Mouse (Mus musculus) neural tube, embryonic 14.5 days (tissue): ENCODE measurements at regions not wholly inside any gene's neighbourhood (a gene's known extent, or its start where the extent isn't known, plus 50 kb on each side); places are given as distances from the start of the nearest gene placed in this dataset.

Source experiments
- ATAC-seq: fragments of 200-750 bp; cut with Nextera tagmentation; 2 replicates; pipeline ENCODE4 v1.8.0; 2017; ENCODE audit warnings: low read depth, mild to moderate bottlenecking, moderate TSS enrichment, moderate library complexity
- H3K27ac ChIP-seq: fragments of 300-500 bp; sonication (generic); 2 replicates; pipeline ENCODE4 v1.5.1; 2014; ENCODE audit warnings: low read depth, mild to moderate bottlenecking, control low read depth, low read length, moderate library complexity, mixed read lengths
- H3K27me3 ChIP-seq: fragments of 300-500 bp; sonication (generic); 2 replicates; pipeline ENCODE4 v1.6.1; 2014; ENCODE audit warnings: low read length; ENCODE audit not compliant: control insufficient read depth, insufficient read depth
- H3K36me3 ChIP-seq: fragments of 300-500 bp; sonication (generic); 2 replicates; pipeline ENCODE4 v1.6.1; 2014; ENCODE audit warnings: low read length, mixed read lengths; ENCODE audit not compliant: control insufficient read depth, insufficient read depth
- H3K4me1 ChIP-seq: fragments of 300-500 bp; sonication (generic); 2 replicates; pipeline ENCODE4 v1.6.1; 2014; ENCODE audit warnings: low read length; ENCODE audit not compliant: control insufficient read depth, insufficient read depth
- H3K4me2 ChIP-seq: fragments of 300-500 bp; sonication (generic); 2 replicates; pipeline ENCODE4 v1.6.1; 2014; ENCODE audit warnings: mild to moderate bottlenecking, low read depth, low read length, control low read depth
- H3K4me3 ChIP-seq: fragments of 300-500 bp; sonication (generic); 2 replicates; pipeline ENCODE4 v1.5.1; 2014; ENCODE audit warnings: low read depth, low read length, control low read depth, mixed read lengths
- H3K9ac ChIP-seq: fragments of 300-500 bp; sonication (generic); replicated peaks from 2 replicates; pipeline ENCODE4 v1.6.1; 2014; ENCODE audit warnings: low read depth, mild to moderate bottlenecking, control low read depth, low read length, mixed read lengths
- H3K9me3 ChIP-seq: fragments of 300-500 bp; sonication (generic); 2 replicates; pipeline ENCODE4 v1.6.1; 2016; ENCODE audit warnings: low read length; ENCODE audit not compliant: control insufficient read depth
- WGBS: fragments of 180-500 bp; shearing (Covaris S2); extraction: QIAGEN DNeasy Blood & Tissue Kit; methylation state at CpG from one replicate; pipeline ENCODE4 v1.1.7; 2014; 5-methylcytosine and 5-hydroxymethylcytosine counted together

DNA sequence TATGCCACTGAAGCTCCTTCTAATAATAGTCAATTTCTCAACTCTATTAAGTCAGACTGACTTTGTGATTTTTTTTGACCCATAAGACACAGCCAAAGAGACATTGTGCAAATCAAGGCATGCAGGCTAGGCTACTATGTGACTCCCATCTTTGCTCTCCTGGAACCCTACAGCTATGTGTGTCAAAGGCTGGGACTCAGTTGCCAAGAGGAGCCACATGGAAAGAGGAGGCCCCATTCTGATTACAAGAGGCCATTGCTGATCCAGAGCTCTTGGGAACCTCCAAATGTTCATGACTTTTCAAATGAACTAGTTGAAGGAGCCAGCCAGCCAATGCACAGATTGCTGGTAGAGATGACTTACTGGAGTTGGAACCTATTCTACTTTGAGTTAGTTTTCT is 228.0 kb upstream of the Gm5148 start:
- Histone ChIP-seq H3K4me3 (no peak overlapping the region), H3K9ac (no peak overlapping the region), H3K9me3 (no peaks in the 10 kb centered on the region), H3K27me3 (no peaks in the 10 kb centered on the region), H3K4me2 (no peak overlapping the region), H3K36me3 (no peaks in the 10 kb centered on the region), H3K27ac (no peak overlapping the region), H3K4me1 (no peaks in the 10 kb centered on the region)
- ATAC-seq, result no peak

DNA sequence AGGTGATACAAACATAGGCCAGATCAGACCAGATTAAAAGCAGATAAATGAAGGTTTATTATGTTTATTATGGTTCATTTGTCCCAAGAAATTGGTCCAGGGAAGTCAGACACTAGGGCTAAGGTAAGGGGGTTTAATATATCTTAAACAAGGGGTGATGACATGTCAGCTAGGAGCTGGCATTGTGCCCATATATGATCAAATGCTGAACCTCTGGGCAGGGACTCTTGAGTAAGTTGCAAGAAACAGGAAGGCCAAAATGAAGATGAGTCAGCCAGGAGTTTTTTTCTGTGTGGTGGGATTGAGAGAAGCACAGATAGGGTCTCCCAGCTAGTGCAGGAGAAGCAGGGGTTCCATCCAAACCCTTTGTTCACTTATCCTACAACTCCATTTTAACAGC is 219.4 kb upstream of the Gm5148 start:
- H3K27me3 ChIP-seq, result no peaks in the 10 kb centered on the region
- H3K27ac ChIP-seq, result no peak overlapping the region

DNA sequence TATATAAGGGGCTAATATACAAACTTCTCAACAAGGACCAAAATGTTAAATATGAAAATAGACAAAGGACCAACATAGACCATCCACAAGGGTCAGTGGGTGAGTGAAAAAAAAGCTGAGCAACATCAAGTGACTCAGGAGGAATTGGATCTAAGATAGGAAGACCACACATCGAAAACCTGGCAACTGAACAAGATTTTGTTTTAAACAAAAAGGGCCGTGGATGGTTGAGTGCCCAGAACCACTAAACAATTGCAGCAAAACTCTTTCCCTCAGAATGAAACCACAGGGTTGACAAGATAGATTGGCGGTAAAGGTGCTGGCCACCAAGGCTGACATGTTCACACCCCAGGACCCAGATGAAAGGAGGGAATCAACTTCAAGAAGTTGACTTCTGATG is 215.7 kb upstream of the Gm5148 start:
- Histone ChIP-seq H3K4me2 (no peak overlapping the region), H3K27me3 (no peaks in the 10 kb centered on the region), H3K27ac (no peak overlapping the region), H3K4me1 (0 out of 2 replicates have a peak, but pooled peaks cover 3% of the 10 kb centered on the region), H3K9ac (no peak overlapping the region), H3K9me3 (no peaks in the 10 kb centered on the region), H3K4me3 (no peak overlapping the region), H3K36me3 (no peaks in the 10 kb centered on the region)
- ATAC-seq, result no peak
- WGBS, result 88% methylated on average over 3 of the region's 3 CpGs

More for the DNA sequence above, 219.4 kb upstream of the Gm5148 start:
- H3K9me3 ChIP-seq, result no peaks in the 10 kb centered on the region
- H3K4me1 ChIP-seq, result no peaks in the 10 kb centered on the region
- H3K36me3 ChIP-seq, result no peaks in the 10 kb centered on the region
- no peak for ATAC-seq
- no peak overlapping the region for H3K4me2 ChIP-seq
- no peak overlapping the region for H3K4me3 ChIP-seq
- H3K9ac ChIP-seq, result no peak overlapping the region

DNA sequence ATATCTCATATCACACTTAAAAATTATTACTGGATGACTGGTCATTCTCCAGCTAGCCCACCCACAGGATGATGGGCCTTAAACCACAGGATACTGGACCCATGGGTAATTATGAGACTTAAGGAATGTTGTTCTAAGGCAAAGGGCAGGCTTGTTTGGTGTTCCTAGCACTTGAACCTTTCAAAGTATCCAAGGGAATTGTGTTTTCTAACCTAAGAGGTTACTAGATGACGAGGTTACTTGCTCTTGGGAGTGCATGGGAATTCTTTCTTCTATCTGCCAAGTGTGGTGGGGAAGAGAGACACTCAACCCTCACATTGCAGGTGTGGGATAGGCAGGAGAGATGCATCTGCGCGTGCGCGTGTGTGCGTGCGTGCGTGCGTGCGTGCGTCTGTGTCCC is 214.6 kb upstream of the Gm5148 start:
- 94% methylated on average over 11 of the region's 11 CpGs for WGBS
- Histone ChIP-seq H3K4me2 (no peak overlapping the region), H3K27me3 (no peaks in the 10 kb centered on the region), H3K27ac (no peak overlapping the region), H3K4me3 (no peak overlapping the region), H3K36me3 (no peaks in the 10 kb centered on the region), H3K9ac (no peak overlapping the region), H3K4me1 (0 out of 2 replicates have a peak, but pooled peaks cover 3% of the 10 kb centered on the region), H3K9me3 (no peaks in the 10 kb centered on the region)
- no peak for ATAC-seq

GRCm38 (mm10) chr3:37938284-37938596 is 213.9 kb upstream of the Gm5148 start:
- no peaks in the 10 kb centered on the region for H3K36me3 ChIP-seq
- WGBS, result 45% methylated on average over 3 of the region's 3 CpGs

DNA sequence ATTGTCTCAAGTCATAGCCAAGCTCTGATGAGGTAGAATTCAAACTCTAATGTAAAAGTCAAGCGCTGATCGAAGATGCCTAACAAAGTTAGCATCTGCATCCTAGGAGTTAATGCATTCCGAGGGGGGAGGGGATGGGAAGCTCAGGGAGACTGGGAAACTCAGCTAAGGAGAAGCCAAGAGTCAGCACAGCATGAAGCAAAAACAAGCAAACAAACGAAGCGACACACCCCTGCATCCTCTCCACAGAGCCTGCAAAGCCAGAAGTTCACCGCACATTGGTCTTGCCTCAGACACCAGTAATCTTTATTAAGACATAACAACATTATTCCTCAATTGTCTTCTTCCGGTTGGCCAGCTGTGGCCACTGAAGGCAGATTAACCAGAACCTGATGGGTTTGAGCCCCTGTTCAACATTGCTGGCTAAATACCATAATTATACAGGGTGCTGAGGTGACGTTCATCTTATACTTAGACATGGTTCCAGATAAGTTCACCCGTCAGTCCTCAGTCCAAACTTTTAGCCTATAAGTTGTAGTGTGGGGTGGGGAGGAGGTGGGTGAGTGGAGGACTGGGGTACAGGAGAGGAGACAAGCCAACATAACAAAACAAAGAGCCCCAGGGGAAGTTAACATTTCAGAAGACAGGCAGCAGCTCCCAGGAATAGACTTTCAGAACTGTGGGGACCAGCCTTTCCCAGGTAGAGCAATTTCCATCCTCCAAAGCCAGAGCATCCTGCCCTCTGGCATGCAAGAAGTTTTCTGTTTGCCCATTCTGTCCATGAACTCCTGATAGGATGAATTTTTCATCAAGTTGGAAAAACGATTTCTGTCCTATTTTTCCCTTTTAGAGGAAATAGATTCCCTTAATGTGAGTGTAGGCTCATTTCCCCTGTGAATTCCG is 213.3 kb upstream of the Gm5148 start:
- WGBS, result 63% methylated on average over 11 of the region's 11 CpGs
- Histone ChIP-seq H3K9me3 (no peaks in the 10 kb centered on the region), H3K4me1 (0 out of 2 replicates have a peak, but pooled peaks cover 3% of the 10 kb centered on the region), H3K27ac (no peak overlapping the region), H3K36me3 (no peaks in the 10 kb centered on the region), H3K27me3 (no peaks in the 10 kb centered on the region), H3K4me3 (no peak overlapping the region), H3K4me2 (no peak overlapping the region), H3K9ac (no peak overlapping the region)
- ATAC-seq, result no peak

More at GRCm38 (mm10) chr3:37938284-37938596, 213.9 kb upstream of the Gm5148 start:
- Histone ChIP-seq H3K9ac (no peak overlapping the region), H3K27me3 (no peaks in the 10 kb centered on the region), H3K4me3 (no peak overlapping the region), H3K27ac (no peak overlapping the region), H3K9me3 (no peaks in the 10 kb centered on the region), H3K4me1 (0 out of 2 replicates have a peak, but pooled peaks cover 3% of the 10 kb centered on the region), H3K4me2 (no peak overlapping the region)
- no peak for ATAC-seq

GRCm38 (mm10) chr3:37936251-37936931 is 212.1 kb upstream of the Gm5148 start:
- 42% methylated on average over 12 of the region's 12 CpGs for WGBS
- Histone ChIP-seq H3K4me3 (no peak overlapping the region), H3K27ac (no peak overlapping the region), H3K9me3 (no peaks in the 10 kb centered on the region), H3K4me2 (no peak overlapping the region), H3K9ac (no peak overlapping the region), H3K27me3 (no peaks in the 10 kb centered on the region), H3K36me3 (no peaks in the 10 kb centered on the region), H3K4me1 (0 out of 2 replicates have a peak, but pooled peaks cover 3% of the 10 kb centered on the region)
- peak; percentile 60; the same call in 1 of the 2 replicates for ATAC-seq

DNA sequence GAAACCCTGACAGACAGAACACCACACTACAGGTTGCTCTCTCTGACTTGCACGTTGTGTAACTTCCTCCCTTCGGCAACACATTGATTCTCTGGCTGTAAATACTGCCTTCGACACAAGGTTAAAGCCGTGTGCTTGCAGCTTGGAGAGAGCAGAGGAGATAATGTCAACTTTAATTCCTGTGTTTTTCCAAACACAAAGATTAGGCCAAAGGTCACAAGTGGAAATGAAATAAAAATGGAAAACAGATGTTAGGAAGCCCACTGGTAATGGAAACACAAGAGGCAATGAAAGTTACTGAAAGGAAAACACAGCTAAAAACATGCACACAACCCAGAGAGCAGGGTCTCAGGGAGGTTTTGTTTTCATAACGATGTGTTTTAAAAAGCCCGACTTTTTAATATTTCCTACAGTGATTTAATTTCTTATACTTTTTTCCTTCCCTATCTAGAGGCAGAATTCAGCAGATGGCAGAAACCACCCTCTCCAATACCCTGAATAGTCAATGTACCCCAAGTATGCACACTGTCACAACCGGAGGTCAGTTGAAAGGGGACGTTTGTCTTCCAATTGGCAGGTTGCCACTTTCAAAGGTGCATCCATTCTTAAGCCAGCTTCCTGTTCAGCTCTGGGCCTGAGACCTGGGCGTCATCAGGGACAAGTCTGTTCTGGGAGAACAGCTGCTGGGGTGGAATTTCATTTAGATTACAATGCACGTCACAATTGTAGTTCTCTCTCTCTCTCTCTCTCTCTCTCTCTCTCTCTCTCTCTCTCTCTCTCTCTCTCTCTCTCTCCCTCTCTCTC is 210.8 kb upstream of the Gm5148 start:
- Histone ChIP-seq H3K27me3 (no peaks in the 10 kb centered on the region), H3K4me1 (0 out of 2 replicates have a peak, but pooled peaks cover 3% of the 10 kb centered on the region), H3K27ac (no peak overlapping the region), H3K9ac (no peak overlapping the region), H3K36me3 (no peaks in the 10 kb centered on the region), H3K4me3 (no peak overlapping the region), H3K9me3 (no peaks in the 10 kb centered on the region), H3K4me2 (no peak overlapping the region)
- no peak for ATAC-seq
- 44% methylated on average over 10 of the region's 10 CpGs for WGBS
